Mouse (Mus musculus): ENCODE data around the gene Pdgfb. TPM values are rescaled to one million over a fixed set of nuclear protein-coding genes. Genes with fewer than 3 reads are reported as not detected.

Pdgfb gene
- polyA plus RNA-seq, 1 experiment: not detected

- no peak for TF ChIP-seq GATA1 (IDR thresholded peaks at IDR 0.05; ENCODE audit: low read length)
Observed at GRCm38 (mm10) chr15:80019625-80020024, 4.8 kb upstream of the Pdgfb start.

- TF ChIP-seq GATA1 (IDR thresholded peaks at IDR 0.05; ENCODE audit: low read length): no peak
Observed at GRCm38 (mm10) chr15:80019220-80019619, 4.4 kb upstream of the Pdgfb start.

GRCm38 (mm10) chr15:80016563-80017301, 2.0 kb upstream of the Pdgfb start:
- TF ChIP-seq GATA1 (IDR thresholded peaks at IDR 0.05; ENCODE audit: low read length): no peak

GRCm38 (mm10) chr15:80015211-80015952, 605 bp upstream of the Pdgfb start:
- no peak for TF ChIP-seq GATA1 (IDR thresholded peaks at IDR 0.05; ENCODE audit: low read length)

GRCm38 (mm10) chr15:80014031-80014320, 801 bp downstream of the Pdgfb start:
- TF ChIP-seq GATA1 (IDR thresholded peaks at IDR 0.05; ENCODE audit: low read length): no peak

- no peak for TF ChIP-seq GATA1 (IDR thresholded peaks at IDR 0.05; ENCODE audit: low read length)
Observed at GRCm38 (mm10) chr15:80013256-80014030, 1.3 kb downstream of the Pdgfb start.

GRCm38 (mm10) chr15:80012527-80013201, 2.1 kb downstream of the Pdgfb start:
- no peak for TF ChIP-seq GATA1 (IDR thresholded peaks at IDR 0.05; ENCODE audit: low read length)

GRCm38 (mm10) chr15:80011778-80012526, 2.8 kb downstream of the Pdgfb start:
- TF ChIP-seq GATA1 (IDR thresholded peaks at IDR 0.05; ENCODE audit: low read length): no peak

GRCm38 (mm10) chr15:80011194-80011593, 3.6 kb downstream of the Pdgfb start:
- TF ChIP-seq GATA1 (IDR thresholded peaks at IDR 0.05; ENCODE audit: low read length): no peak

GRCm38 (mm10) chr15:80010182-80010558, 4.6 kb downstream of the Pdgfb start:
- no peak for TF ChIP-seq GATA1 (IDR thresholded peaks at IDR 0.05; ENCODE audit: low read length)

GRCm38 (mm10) chr15:80009421-80010181, 5.2 kb downstream of the Pdgfb start:
- no peak for TF ChIP-seq GATA1 (IDR thresholded peaks at IDR 0.05; ENCODE audit: low read length)

GRCm38 (mm10) chr15:80008461-80008860, 6.3 kb downstream of the Pdgfb start:
- TF ChIP-seq GATA1 (IDR thresholded peaks at IDR 0.05; ENCODE audit: low read length): no peak

GRCm38 (mm10) chr15:80006156-80006555, 8.6 kb downstream of the Pdgfb start:
- no peak for TF ChIP-seq GATA1 (IDR thresholded peaks at IDR 0.05; ENCODE audit: low read length)

GRCm38 (mm10) chr15:80005436-80005835, 9.3 kb downstream of the Pdgfb start:
- no peak for TF ChIP-seq GATA1 (IDR thresholded peaks at IDR 0.05; ENCODE audit: low read length)

Measured in G1E-ER4 (cell line).